Mouse (Mus musculus): ENCODE data around the gene Plod3. TPM values are rescaled to one million over a fixed set of nuclear protein-coding genes. Genes with fewer than 3 reads are reported as not detected.
"Not testable (repeated sequence)": the region's sequence is repeated elsewhere in the genome, so short reads cannot be mapped to it uniquely, and the experiment has no call there.

Gene Plod3
- polyA plus RNA-seq, 1 experiment from 2014 or later: 40.1 TPM

DNA sequence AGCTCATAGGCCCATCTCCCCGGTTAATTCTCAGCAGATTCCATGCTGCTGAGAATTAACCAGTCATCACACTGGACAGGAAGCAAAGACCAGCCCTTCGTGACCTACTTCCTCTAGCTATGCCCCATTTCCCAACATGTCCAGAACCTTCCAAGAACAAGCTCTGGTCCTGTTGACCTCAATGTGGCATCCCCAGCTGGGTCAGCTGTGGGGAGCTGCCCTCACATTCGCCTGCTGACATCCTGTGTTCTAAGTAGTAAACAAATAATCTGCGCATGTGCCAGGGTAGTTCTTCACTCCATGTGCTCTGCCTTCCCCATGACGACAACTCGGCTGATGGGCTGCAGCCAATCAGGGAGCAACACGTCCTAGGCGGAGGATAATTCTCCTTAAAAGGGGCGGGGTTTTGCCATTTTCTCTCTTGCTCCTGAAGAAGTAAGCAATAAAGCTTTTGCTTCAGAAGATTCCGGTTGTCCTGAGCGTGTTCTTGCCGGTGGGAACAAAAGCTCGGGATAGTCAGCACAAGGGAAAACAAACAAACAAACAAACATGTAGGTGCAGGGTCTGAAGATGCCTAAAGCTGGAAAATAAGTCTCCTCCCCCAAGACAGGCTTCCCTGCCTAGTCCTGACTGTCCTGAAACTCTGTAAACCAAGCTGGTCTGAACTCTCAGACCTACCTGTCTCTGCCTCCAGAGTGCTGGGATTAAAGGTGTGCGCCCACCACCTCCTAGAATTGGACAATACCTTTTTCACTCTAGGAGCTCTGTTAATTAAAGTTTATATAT lies 37.1 kb upstream of the Plod3 start:
- not testable (repeated sequence) for H3K4me1 ChIP-seq (ENCODE audit: control insufficient read depth, insufficient read depth, low read length); H3K4me2 ChIP-seq (replicated peaks; ENCODE audit: low read depth, low read length); H3K27me3 ChIP-seq (ENCODE audit: control insufficient read depth, insufficient read depth, low read length); H3K9me3 ChIP-seq (ENCODE audit: control insufficient read depth, low read depth, low read length); H3K36me3 ChIP-seq (ENCODE audit: control insufficient read depth, insufficient read depth, low read length); H3K27ac ChIP-seq (ENCODE audit: low read length); ATAC-seq (ENCODE audit: insufficient number of reproducible peaks, insufficient read depth, low FRiP score, low read depth); H3K9ac ChIP-seq (replicated peaks; ENCODE audit: low read depth, low read length); H3K4me3 ChIP-seq (ENCODE audit: low read depth, low read length)
- 80% methylated on average over 14 of the region's 14 CpGs for WGBS

GRCm38 (mm10) chr5:136950521-136950920 lies 36.3 kb upstream of the Plod3 start:
- Histone ChIP-seq H3K36me3 (ENCODE audit: control insufficient read depth, insufficient read depth, low read length) (0 out of 2 replicates have a peak, but pooled peaks cover 2% of the 10 kb centered on the region), H3K27me3 (ENCODE audit: control insufficient read depth, insufficient read depth, low read length) (no peaks in the 10 kb centered on the region), H3K27ac (ENCODE audit: low read length) (no peak overlapping the region), H3K4me2 (replicated peaks; ENCODE audit: low read depth, low read length) (no peak overlapping the region), H3K9ac (replicated peaks; ENCODE audit: low read depth, low read length) (no peak overlapping the region), H3K9me3 (ENCODE audit: control insufficient read depth, low read depth, low read length) (no peaks in the 10 kb centered on the region), H3K4me3 (ENCODE audit: low read depth, low read length) (no peak overlapping the region), H3K4me1 (ENCODE audit: control insufficient read depth, insufficient read depth, low read length) (peaks cover 6% of the 10 kb centered on the region)
- 87% methylated on average over 6 of the region's 6 CpGs for WGBS
- no peak for ATAC-seq (ENCODE audit: insufficient number of reproducible peaks, insufficient read depth, low FRiP score, low read depth)

- Histone ChIP-seq H3K4me2 (replicated peaks; ENCODE audit: low read depth, low read length) (no peak overlapping the region), H3K4me1 (ENCODE audit: control insufficient read depth, insufficient read depth, low read length) (peaks cover 6% of the 10 kb centered on the region), H3K36me3 (ENCODE audit: control insufficient read depth, insufficient read depth, low read length) (0 out of 2 replicates have a peak, but pooled peaks cover 4% of the 10 kb centered on the region), H3K9ac (replicated peaks; ENCODE audit: low read depth, low read length) (no peak overlapping the region), H3K27me3 (ENCODE audit: control insufficient read depth, insufficient read depth, low read length) (no peaks in the 10 kb centered on the region), H3K27ac (ENCODE audit: low read length) (no peak overlapping the region), H3K4me3 (ENCODE audit: low read depth, low read length) (no peak overlapping the region), H3K9me3 (ENCODE audit: control insufficient read depth, low read depth, low read length) (no peaks in the 10 kb centered on the region)
- 81% methylated on average over 4 of the region's 4 CpGs for WGBS
- no peak for ATAC-seq (ENCODE audit: insufficient number of reproducible peaks, insufficient read depth, low FRiP score, low read depth)
These were observed 34.7 kb upstream of the Plod3 start for GRCm38 (mm10) chr5:136952153-136952552.

DNA sequence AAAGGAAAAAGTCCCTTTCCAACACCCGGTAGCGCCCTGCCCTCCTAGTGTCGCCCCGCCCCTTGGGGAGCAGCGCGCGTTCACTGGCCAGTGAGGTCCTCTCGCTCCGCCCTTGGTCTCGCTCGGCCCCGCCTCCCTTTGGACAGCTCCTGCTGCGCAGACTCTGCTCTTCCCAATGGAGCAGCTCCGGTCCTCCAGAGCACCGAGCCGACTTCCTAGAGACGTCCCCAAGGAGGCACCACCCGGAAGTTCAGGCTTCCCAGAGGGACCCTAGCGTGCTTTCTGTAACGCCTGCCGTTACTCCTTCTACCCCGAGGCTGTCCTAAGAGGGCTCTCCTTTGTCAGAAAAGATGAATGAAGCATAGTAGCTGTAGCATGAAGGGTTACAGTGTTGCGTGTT lies 33.8 kb upstream of the Plod3 start, which contains the start of gene Fis1:
TSS of gene Fis1 (plus strand) at position 261 of the 400 bp plus-strand sequence.
- H3K27ac ChIP-seq (ENCODE audit: low read length): no peak within 1 kb of the TSS
- peak within 1 kb of the TSS; percentile 81 for H3K9ac ChIP-seq (replicated peaks; ENCODE audit: low read depth, low read length)
- peak within 1 kb of the TSS; percentile 79 for H3K4me2 ChIP-seq (replicated peaks; ENCODE audit: low read depth, low read length)
- 0 out of 2 replicates have a peak, but pooled peaks cover 4% of the 10 kb centered on the region for H3K36me3 ChIP-seq (ENCODE audit: control insufficient read depth, insufficient read depth, low read length)
- WGBS: under 1% methylated on average over 23 of the region's 23 CpGs
- peak; percentile 99 for ATAC-seq (ENCODE audit: insufficient number of reproducible peaks, insufficient read depth, low FRiP score, low read depth)
- peaks cover 6% of the 10 kb centered on the region for H3K4me1 ChIP-seq (ENCODE audit: control insufficient read depth, insufficient read depth, low read length)
- peak within 1 kb of the TSS; percentile 57 for H3K4me3 ChIP-seq (ENCODE audit: low read depth, low read length)
- H3K9me3 ChIP-seq (ENCODE audit: control insufficient read depth, low read depth, low read length): no peaks in the 10 kb centered on the region
- H3K27me3 ChIP-seq (ENCODE audit: control insufficient read depth, insufficient read depth, low read length): no peaks in the 10 kb centered on the region

- 5% methylated on average over 12 of the region's 12 CpGs for WGBS
- H3K9ac ChIP-seq (replicated peaks; ENCODE audit: low read depth, low read length): peak overlapping the region; percentile 81
- H3K27ac ChIP-seq (ENCODE audit: low read length): no peak overlapping the region
- H3K9me3 ChIP-seq (ENCODE audit: control insufficient read depth, low read depth, low read length): no peaks in the 10 kb centered on the region
- ATAC-seq (ENCODE audit: insufficient number of reproducible peaks, insufficient read depth, low FRiP score, low read depth): peak; percentile 19; the same call in 1 of the 2 replicates
- H3K27me3 ChIP-seq (ENCODE audit: control insufficient read depth, insufficient read depth, low read length): no peaks in the 10 kb centered on the region
- 0 out of 2 replicates have a peak, but pooled peaks cover 4% of the 10 kb centered on the region for H3K36me3 ChIP-seq (ENCODE audit: control insufficient read depth, insufficient read depth, low read length)
- H3K4me3 ChIP-seq (ENCODE audit: low read depth, low read length): peak overlapping the region; percentile 57
- H3K4me2 ChIP-seq (replicated peaks; ENCODE audit: low read depth, low read length): peak overlapping the region; percentile 79
- peaks cover 7% of the 10 kb centered on the region for H3K4me1 ChIP-seq (ENCODE audit: control insufficient read depth, insufficient read depth, low read length)
These were observed 33.3 kb upstream of the Plod3 start for GRCm38 (mm10) chr5:136953440-136953951.

DNA sequence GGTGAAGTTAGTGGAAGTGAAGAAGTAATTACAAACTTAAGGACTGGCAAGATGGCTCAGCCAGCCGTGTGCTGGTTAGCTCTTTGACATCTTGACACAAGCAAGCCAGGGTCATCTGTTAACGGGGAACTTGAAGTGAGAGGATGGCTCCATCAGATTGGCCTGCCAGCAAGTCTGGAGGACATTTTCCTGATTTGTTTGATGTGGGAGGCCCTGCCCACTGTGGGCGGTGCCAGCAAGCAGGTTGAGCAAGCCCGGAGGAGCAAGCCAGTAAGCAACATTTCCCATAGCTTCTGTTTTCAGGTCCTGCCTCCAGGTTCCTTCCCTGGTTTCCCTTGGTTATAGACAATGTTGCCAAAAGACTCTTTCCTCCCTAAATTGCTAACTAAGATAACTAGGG lies 31.2 kb upstream of the Plod3 start:
- Histone ChIP-seq H3K36me3 (ENCODE audit: control insufficient read depth, insufficient read depth, low read length) (0 out of 2 replicates have a peak, but pooled peaks cover 4% of the 10 kb centered on the region), H3K9me3 (ENCODE audit: control insufficient read depth, low read depth, low read length) (no peaks in the 10 kb centered on the region), H3K27ac (ENCODE audit: low read length) (no peak overlapping the region), H3K4me3 (ENCODE audit: low read depth, low read length) (no peak overlapping the region), H3K27me3 (ENCODE audit: control insufficient read depth, insufficient read depth, low read length) (no peaks in the 10 kb centered on the region), H3K4me1 (ENCODE audit: control insufficient read depth, insufficient read depth, low read length) (peaks cover 14% of the 10 kb centered on the region), H3K9ac (replicated peaks; ENCODE audit: low read depth, low read length) (no peak overlapping the region), H3K4me2 (replicated peaks; ENCODE audit: low read depth, low read length) (no peak overlapping the region)
- 80% methylated on average over 4 of the region's 4 CpGs for WGBS
- ATAC-seq (ENCODE audit: insufficient number of reproducible peaks, insufficient read depth, low FRiP score, low read depth): no peak

DNA sequence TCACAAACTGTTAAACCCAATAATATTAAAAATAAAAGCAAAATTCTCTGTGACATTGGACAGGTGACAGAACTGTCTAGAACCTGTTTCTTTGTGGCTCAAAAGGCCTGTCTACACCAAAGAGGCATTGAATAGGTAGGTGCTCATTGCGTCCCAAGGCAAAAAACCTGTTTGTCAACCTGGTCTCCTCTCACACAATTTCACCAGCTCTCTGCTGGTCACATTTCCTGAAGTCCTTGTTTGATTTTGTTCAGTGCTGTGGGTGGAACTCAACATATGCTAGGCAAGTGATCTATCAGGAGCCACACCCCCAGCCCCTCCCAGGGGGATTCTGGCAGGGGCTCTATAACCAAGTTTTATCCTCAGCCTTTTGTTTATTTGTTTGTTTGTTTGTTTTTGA lies 29.6 kb upstream of the Plod3 start:
- H3K9me3 ChIP-seq (ENCODE audit: control insufficient read depth, low read depth, low read length): no peaks in the 10 kb centered on the region
- no peak overlapping the region for H3K27ac ChIP-seq (ENCODE audit: low read length)
- H3K27me3 ChIP-seq (ENCODE audit: control insufficient read depth, insufficient read depth, low read length): no peaks in the 10 kb centered on the region
- H3K4me3 ChIP-seq (ENCODE audit: low read depth, low read length): no peak overlapping the region
- WGBS: 81% methylated on average over 1 of the region's 1 CpGs
- H3K4me1 ChIP-seq (ENCODE audit: control insufficient read depth, insufficient read depth, low read length): peaks cover 18% of the 10 kb centered on the region
- H3K4me2 ChIP-seq (replicated peaks; ENCODE audit: low read depth, low read length): no peak overlapping the region
- H3K9ac ChIP-seq (replicated peaks; ENCODE audit: low read depth, low read length): no peak overlapping the region
- 0 out of 2 replicates have a peak, but pooled peaks cover 4% of the 10 kb centered on the region for H3K36me3 ChIP-seq (ENCODE audit: control insufficient read depth, insufficient read depth, low read length)
- no peak for ATAC-seq (ENCODE audit: insufficient number of reproducible peaks, insufficient read depth, low FRiP score, low read depth)

DNA sequence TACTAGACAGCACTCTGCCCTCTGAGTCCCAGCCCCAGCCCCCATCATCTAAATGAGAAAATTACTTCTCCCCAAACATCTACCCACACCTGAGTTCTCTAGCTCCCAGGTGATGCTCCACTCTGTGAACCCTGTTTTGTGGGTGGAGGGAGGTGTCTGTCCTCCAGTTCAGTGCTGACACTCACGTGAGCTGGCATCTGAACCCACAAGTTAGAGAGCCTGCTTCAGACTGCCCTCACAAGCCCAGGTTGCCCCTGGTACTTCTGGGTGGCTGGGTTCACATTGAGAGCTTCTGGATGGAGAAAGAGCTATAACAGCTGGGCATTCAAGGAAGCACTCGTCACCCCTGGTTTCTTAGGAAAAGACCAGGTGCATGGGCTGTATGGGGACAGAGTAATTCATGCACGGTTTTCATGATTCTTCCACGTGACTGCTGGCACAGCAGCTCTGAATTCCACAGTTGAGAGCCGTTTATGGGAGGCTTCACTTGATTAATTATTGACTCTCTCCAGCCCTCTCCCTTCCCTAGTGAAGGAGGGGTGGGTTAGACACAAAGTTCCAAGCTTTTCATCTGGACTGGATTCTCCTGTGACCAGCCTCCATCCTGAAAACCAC lies 27.7 kb upstream of the Plod3 start:
- Histone ChIP-seq H3K27ac (ENCODE audit: low read length) (peak overlapping the region; percentile 52; the same call in 1 of the 2 replicates), H3K4me1 (ENCODE audit: control insufficient read depth, insufficient read depth, low read length) (peaks cover 21% of the 10 kb centered on the region), H3K36me3 (ENCODE audit: control insufficient read depth, insufficient read depth, low read length) (peaks cover 14% of the 10 kb centered on the region; the same call in 1 of the 2 replicates), H3K9ac (replicated peaks; ENCODE audit: low read depth, low read length) (no peak overlapping the region), H3K9me3 (ENCODE audit: control insufficient read depth, low read depth, low read length) (no peaks in the 10 kb centered on the region), H3K4me2 (replicated peaks; ENCODE audit: low read depth, low read length) (no peak overlapping the region), H3K4me3 (ENCODE audit: low read depth, low read length) (no peak overlapping the region), H3K27me3 (ENCODE audit: control insufficient read depth, insufficient read depth, low read length) (no peaks in the 10 kb centered on the region)
- no peak for ATAC-seq (ENCODE audit: insufficient number of reproducible peaks, insufficient read depth, low FRiP score, low read depth)
- 46% methylated on average over 5 of the region's 5 CpGs for WGBS
